Comparison of ENCODE assay signal across 8 mouse cellular contexts in the genomic region with DNA sequence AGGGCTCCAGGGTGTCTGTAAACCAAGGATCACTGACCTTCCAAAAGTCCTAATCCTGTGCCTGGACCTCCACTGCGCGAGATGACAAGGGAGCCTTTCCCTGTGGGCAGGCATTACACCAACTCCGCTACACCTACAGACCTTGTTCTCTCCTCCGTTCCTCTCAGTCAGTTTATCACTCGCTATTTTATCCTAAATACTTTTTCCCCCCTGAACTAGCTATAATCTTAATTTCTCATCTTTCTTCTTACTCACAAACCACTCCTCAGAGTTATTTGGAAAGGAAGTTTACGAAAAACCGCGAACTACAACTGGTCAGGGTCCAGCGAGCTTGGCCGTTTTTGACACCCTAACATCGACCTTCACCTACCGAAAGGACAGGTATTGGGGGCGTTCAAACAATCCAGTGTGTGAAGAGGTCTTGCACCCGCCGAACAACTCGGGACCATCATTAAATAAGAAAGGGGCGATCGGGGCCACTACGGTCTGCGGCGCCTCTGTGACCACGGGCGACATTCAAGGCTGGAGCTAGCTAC. TPM values are rescaled to one million over a fixed set of nuclear protein-coding genes. Genes with fewer than 3 reads are reported as not detected.
DNase-seq lines count a peak whose midpoint lies in the region; ATAC-seq and TF ChIP-seq lines count a peak whose summit lies in the region.

No protein-coding gene starts in this region.

- no peaks in the 10 kb centered on the region for H3K9me3 ChIP-seq in embryonic facial prominence, embryonic 14.5 days (ENCODE audit: control insufficient read depth, low read length)
- no peaks in the 10 kb centered on the region for H3K9me3 ChIP-seq in hindbrain, postnatal 0 days (ENCODE audit: low read length)
- no peaks in the 10 kb centered on the region for H3K9me3 ChIP-seq in midbrain, embryonic 10.5 days (replicated peaks)

- peaks cover 38% of the 10 kb centered on the region for H3K79me3 ChIP-seq in C2C12 (ENCODE audit: low read depth)

- peak overlapping the region; percentile 71 for H3K4me3 ChIP-seq in C2C12 (ENCODE audit: insufficient read depth, poor library complexity, severe bottlenecking)
- H3K4me3 ChIP-seq in embryonic facial prominence, embryonic 14.5 days (ENCODE audit: low read depth, low read length) = peak overlapping the region; percentile 86
- H3K4me3 ChIP-seq in hindbrain, postnatal 0 days (ENCODE audit: low read length) = peak overlapping the region; percentile 92
- peak overlapping the region; percentile 89 for H3K4me3 ChIP-seq in midbrain, embryonic 10.5 days

- H3ac ChIP-seq in C2C12 (ENCODE audit: control insufficient read depth, insufficient read length, low read depth) = peak overlapping the region; percentile 98

- peaks cover 28% of the 10 kb centered on the region for H3K36me3 ChIP-seq in C2C12 (ENCODE audit: control insufficient read depth, insufficient read depth)
- peaks cover 9% of the 10 kb centered on the region for H3K36me3 ChIP-seq in embryonic facial prominence, embryonic 14.5 days (ENCODE audit: control insufficient read depth, insufficient read depth, low read length)
- no peaks in the 10 kb centered on the region for H3K36me3 ChIP-seq in hindbrain, postnatal 0 days (ENCODE audit: insufficient read depth, low read length)
- H3K36me3 ChIP-seq in midbrain, embryonic 10.5 days = peaks cover 29% of the 10 kb centered on the region

- H3K4me1 ChIP-seq in embryonic facial prominence, embryonic 14.5 days (ENCODE audit: control insufficient read depth, insufficient read depth, low read length) = peaks cover 7% of the 10 kb centered on the region
- H3K4me1 ChIP-seq in hindbrain, postnatal 0 days (ENCODE audit: insufficient read depth, low read length) = no peaks in the 10 kb centered on the region
- peaks cover 18% of the 10 kb centered on the region for H3K4me1 ChIP-seq in midbrain, embryonic 10.5 days

- H3K79me2 ChIP-seq in C2C12 (ENCODE audit: control insufficient read depth, insufficient read depth) = peaks cover 48% of the 10 kb centered on the region

- H3K4me2 ChIP-seq in embryonic facial prominence, embryonic 14.5 days (ENCODE audit: low read depth, low read length) = peak overlapping the region; percentile 88
- peak overlapping the region; percentile 82 for H3K4me2 ChIP-seq in hindbrain, postnatal 0 days (ENCODE audit: low read depth, low read length)

- intact Hi-C loops in left cerebral cortex, postnatal 10 days (cut with DNase I) = no loop called here

- 2% methylated on average over 23 of the region's 23 CpGs for WGBS in embryonic facial prominence, embryonic 14.5 days
- WGBS in hindbrain, postnatal 0 days = 1% methylated on average over 23 of the region's 23 CpGs
- WGBS in midbrain, embryonic 10.5 days = 4% methylated on average over 23 of the region's 23 CpGs

- peak overlapping the region; percentile 97 for H3K9ac ChIP-seq in embryonic facial prominence, embryonic 14.5 days (ENCODE audit: low read depth, low read length)
- H3K9ac ChIP-seq in hindbrain, postnatal 0 days (replicated peaks; ENCODE audit: low read length) = peak overlapping the region; percentile 78

- peak; percentile 27 to 28 for DNase-seq in cerebellum, postnatal 10 days
- no peak for DNase-seq in cerebellum, postnatal 4 days (ENCODE audit: low spot score in 2 of 2)
- DNase-seq in embryonic facial prominence, embryonic 14.5 days (ENCODE audit: low spot score) = no peak
- no peak for DNase-seq in hindbrain, postnatal 0 days (ENCODE audit: low spot score)
- DNase-seq in midbrain, embryonic 10.5 days (ENCODE audit: low spot score) = peak; percentile 24
- DNase-seq in layer of hippocampus, postnatal 10 days (ENCODE audit: low spot score in 2 of 2) = no peak
- DNase-seq in left cerebral cortex, postnatal 10 days (ENCODE audit: extremely low spot score in 1 of 2, low spot score in 2 of 2) = no peak

- no peak overlapping the region for H3K27ac ChIP-seq in embryonic facial prominence, embryonic 14.5 days (replicated peaks; ENCODE audit: low read depth, low read length)
- peak overlapping the region; percentile 56; the same call in 1 of the 2 replicates for H3K27ac ChIP-seq in hindbrain, postnatal 0 days
- peak overlapping the region; percentile 98 for H3K27ac ChIP-seq in midbrain, embryonic 10.5 days (replicated peaks)

- no peak for TF ChIP-seq CTCF in C2C12 (IDR thresholded peaks at IDR 0.05; ENCODE audit: control insufficient read depth, insufficient read depth, insufficient read length)
- no peak for TF ChIP-seq CTCF in hindbrain, postnatal 0 days (IDR thresholded peaks at IDR 0.05; ENCODE audit: low read depth)

- ATAC-seq in embryonic facial prominence, embryonic 14.5 days (ENCODE audit: low read depth) = 0 out of 2 replicates have a peak, but pooled peaks have one; percentile 4
- 0 out of 2 replicates have a peak, but pooled peaks have one; percentile 35 for ATAC-seq in hindbrain, postnatal 0 days

- no peaks in the 10 kb centered on the region for H3K27me3 ChIP-seq in C2C12 (ENCODE audit: control insufficient read depth, insufficient read depth, insufficient read length)
- H3K27me3 ChIP-seq in embryonic facial prominence, embryonic 14.5 days (replicated peaks; ENCODE audit: control insufficient read depth, insufficient read depth, low read length) = no peaks in the 10 kb centered on the region
- no peaks in the 10 kb centered on the region for H3K27me3 ChIP-seq in hindbrain, postnatal 0 days (ENCODE audit: insufficient read depth, low read length)
- H3K27me3 ChIP-seq in midbrain, embryonic 10.5 days (ENCODE audit: low read depth, poor library complexity, severe bottlenecking) = no peaks in the 10 kb centered on the region

TF ChIP-seq in C2C12, 6 proteins besides CTCF, POLR2A, EP300 and RAD21:
- TF ChIP-seq FOSL1 (IDR thresholded peaks at IDR 0.05; ENCODE audit: insufficient read depth, low read length, poor library complexity, severe bottlenecking) = no peak
- no peak for TF ChIP-seq MAX (IDR thresholded peaks at IDR 0.05)
- no peak for TF ChIP-seq CEBPB (IDR thresholded peaks at IDR 0.05; ENCODE audit: low read depth)
- no peak for TF ChIP-seq MYOG (IDR thresholded peaks at IDR 0.05; ENCODE audit: control insufficient read depth, extremely low read depth, insufficient read length)
- TF ChIP-seq MYOD1 (IDR thresholded peaks at IDR 0.05; ENCODE audit: control insufficient read depth, insufficient read length, low read depth) = no peak
- no peak for TF ChIP-seq USF1 (IDR thresholded peaks at IDR 0.05; ENCODE audit: low read depth)

RNA-seq across cellular contexts. Expression of gene Hells, which starts 0.4 kb away (rescaled TPM):
- polyA plus RNA-seq in C2C12 (2012; fragmentation: generic; extraction: Trizol) = 9.1 TPM
- 35.4 and 39.3 TPM in 2 replicates for polyA plus RNA-seq in embryonic facial prominence, embryonic 14.5 days (2014; fragmentation: Nextera tagmentation; extraction: Ambion mirVana)
- total RNA-seq in hindbrain, postnatal 0 days (2014; rRNA removed) = 6.4 and 7.8 TPM in 2 replicates
- 7.0 and 7.2 TPM in 2 replicates for polyA plus RNA-seq in hindbrain, postnatal 0 days (2015; fragmentation: Nextera tagmentation; extraction: Ambion mirVana)
- 87.0 and 102 TPM in 2 replicates for polyA plus RNA-seq in midbrain, embryonic 10.5 days (2016; fragmentation: Nextera tagmentation; extraction: Ambion mirVana)
- 1 to 10 TPM; 4.7 to 7.9 TPM for total RNA-seq in layer of hippocampus, postnatal 10 days (2021)
- 1 to 10 TPM; 6.0 to 6.1 TPM for total RNA-seq in left cerebral cortex, postnatal 10 days (2021)

Comparison
In these comparisons a context has a peak if more than half of its experiments do, and no peak if none do; other contexts are left out.
1. DNase-seq: peak in cerebellum, postnatal 10 days (2 of 2) and midbrain, embryonic 10.5 days (single experiment); none in cerebellum, postnatal 4 days (0 of 2), embryonic facial prominence, embryonic 14.5 days (single experiment), hindbrain, postnatal 0 days (single experiment), layer of hippocampus, postnatal 10 days (0 of 2) and left cerebral cortex, postnatal 10 days (0 of 2).
2. Peak in every context shown above with its lines, with median percentiles within 50 percentile points of each other: H3K4me3 ChIP-seq.